ENCODE assay signal across 1 mouse cellular context in the genomic region with DNA sequence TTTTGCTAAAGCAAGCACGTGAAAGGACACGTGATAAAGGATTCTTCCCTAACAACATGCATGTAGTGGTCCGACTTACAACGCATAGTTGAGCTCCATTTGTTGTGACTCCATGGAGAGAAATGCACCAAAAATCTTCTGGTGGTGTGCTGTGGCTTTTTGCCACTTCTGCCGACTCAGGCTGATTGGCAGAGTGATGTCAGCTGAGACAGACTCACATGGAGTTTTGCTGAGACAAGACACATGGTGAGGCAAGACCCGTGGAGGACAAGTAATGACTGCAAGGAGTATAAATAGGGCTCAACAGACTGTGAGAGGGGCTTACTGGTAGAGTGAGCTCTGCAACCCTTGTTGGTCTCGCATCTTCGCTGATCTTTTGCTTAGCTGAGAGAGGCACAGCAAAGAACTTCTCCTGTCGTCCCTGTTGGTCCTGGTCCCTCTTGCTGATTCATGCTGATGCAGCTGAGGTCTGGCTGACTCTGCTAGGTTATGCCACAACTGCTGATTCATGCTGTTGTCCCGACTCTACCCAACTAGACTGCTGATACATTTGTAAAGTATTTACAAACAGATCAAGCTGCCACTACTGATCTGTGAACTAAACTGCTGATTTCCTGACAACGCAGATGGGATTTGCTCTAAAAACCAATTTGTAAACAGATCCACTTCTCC.
A peak's percentile ranks its signal among the peaks of the same experiment; 100 is the strongest.
TF ChIP-seq lines count a peak whose summit lies in the region.

No protein-coding gene starts in this region.

TF ChIP-seq in MEL, 35 proteins besides CTCF, POLR2A, EP300 and RAD21 (continued from another document):
- TF ChIP-seq JUND (IDR thresholded peaks at IDR 0.05; ENCODE audit: low read depth, low read length) (no peak), ZKSCAN1 (IDR thresholded peaks at IDR 0.05; ENCODE audit: low read depth, low read length) (no peak), TAL1 (IDR thresholded peaks at IDR 0.05; ENCODE audit: low read length) (no peak), GABPA (IDR thresholded peaks at IDR 0.05; ENCODE audit: low read depth, low read length) (peak; percentile 50; the same call in 1 of the 2 replicates), TBP (IDR thresholded peaks at IDR 0.05; ENCODE audit: low read depth, low read length) (no peak), SMC3 (IDR thresholded peaks at IDR 0.05; ENCODE audit: low read depth, low read length) (no peak), POLR2AphosphoS5 (IDR thresholded peaks at IDR 0.05; ENCODE audit: borderline replicate concordance, low read depth, low read length) (no peak), USF1 (IDR thresholded peaks at IDR 0.05; ENCODE audit: low read depth, low read length) (no peak), SIN3A (IDR thresholded peaks at IDR 0.05; ENCODE audit: low read length) (no peak), USF2 (IDR thresholded peaks at IDR 0.05; ENCODE audit: borderline replicate concordance in 1 of 2, insufficient read depth in 1 of 2, low read depth in 1 of 2, low read length in 2 of 2) (no peak), RCOR1 (IDR thresholded peaks at IDR 0.05; ENCODE audit: low read depth, low read length) (no peak), ZMIZ1 (IDR thresholded peaks at IDR 0.05; ENCODE audit: low read depth, low read length) (no peak), GATA1 (IDR thresholded peaks at IDR 0.05; ENCODE audit: low read depth, low read length) (no peak), ETS1 (IDR thresholded peaks at IDR 0.05; ENCODE audit: low read depth, low read length) (peak; percentile 9; the same call in 1 of the 2 replicates), MYC (IDR thresholded peaks at IDR 0.05; ENCODE audit: low read depth, low read length) (no peak), MAX (IDR thresholded peaks at IDR 0.05; ENCODE audit: low read length) (no peak)
